Mouse (Mus musculus): Measurements from ENCODE around the gene Iqgap1. TPM values are rescaled to one million over a fixed set of nuclear protein-coding genes. Genes with fewer than 3 reads are reported as not detected.
"Not testable (repeated sequence)": the region's sequence is repeated elsewhere in the genome, so short reads cannot be mapped to it uniquely, and the experiment has no call there.

Iqgap1 gene
- polyA plus RNA-seq, 1 experiment from 2014 or later: 94.3 TPM

DNA sequence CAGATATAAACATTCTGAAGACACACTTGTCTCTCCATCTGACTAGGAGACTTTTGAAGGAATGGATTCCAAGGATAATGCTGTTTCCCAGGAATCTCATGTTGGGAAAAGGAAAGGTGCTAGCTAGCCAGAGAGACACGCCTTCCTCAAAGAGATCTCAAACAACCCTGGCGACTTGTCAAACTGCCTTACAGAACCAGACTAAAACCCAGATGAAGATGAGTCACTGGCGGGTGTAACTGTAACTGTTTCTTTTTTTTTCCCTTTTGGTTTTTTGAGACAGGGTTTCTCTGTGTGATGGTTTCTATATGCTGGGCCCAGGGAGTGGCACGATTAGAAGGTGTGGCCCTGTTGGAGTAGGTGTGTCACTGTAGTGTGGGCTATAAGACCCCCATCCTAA, 15.2 kb upstream of the Iqgap1 start:
- no peak for ATAC-seq (ENCODE audit: insufficient number of reproducible peaks, insufficient read depth, low FRiP score, low read depth)
- no peak overlapping the region for H3K9ac ChIP-seq (replicated peaks; ENCODE audit: low read depth, low read length)
- no peaks in the 10 kb centered on the region for H3K36me3 ChIP-seq (ENCODE audit: control insufficient read depth, insufficient read depth, low read length)
- WGBS: 70% methylated on average over 4 of the region's 4 CpGs
- no peaks in the 10 kb centered on the region for H3K27me3 ChIP-seq (ENCODE audit: control insufficient read depth, insufficient read depth, low read length)
- H3K4me2 ChIP-seq (replicated peaks; ENCODE audit: low read depth, low read length): no peak overlapping the region
- no peak overlapping the region for H3K27ac ChIP-seq (ENCODE audit: low read length)
- H3K4me3 ChIP-seq (ENCODE audit: low read depth, low read length): no peak overlapping the region
- H3K9me3 ChIP-seq (ENCODE audit: control insufficient read depth, low read depth, low read length): no peaks in the 10 kb centered on the region
- 0 out of 2 replicates have a peak, but pooled peaks cover 5% of the 10 kb centered on the region for H3K4me1 ChIP-seq (ENCODE audit: control insufficient read depth, insufficient read depth, low read length)

DNA sequence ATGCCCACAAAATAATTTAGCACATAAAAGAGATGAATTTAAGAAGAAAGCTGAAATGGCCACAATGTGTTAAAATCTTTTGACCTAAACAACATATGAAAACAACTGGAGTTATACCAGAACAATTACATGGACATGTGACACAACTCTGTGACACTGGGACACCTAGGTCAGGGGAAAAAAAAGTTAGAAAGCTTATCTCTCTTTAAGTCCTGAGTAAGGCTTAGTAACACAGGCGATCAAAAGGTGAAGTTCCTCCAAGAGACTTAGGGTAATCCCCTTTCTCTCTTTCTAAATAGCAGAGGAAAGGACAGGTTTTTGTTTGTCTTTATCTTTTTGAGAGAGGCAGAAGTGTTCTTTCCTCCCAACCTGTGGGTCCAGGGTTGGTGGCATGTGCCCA, 14.5 kb upstream of the Iqgap1 start:
- no peaks in the 10 kb centered on the region for H3K27me3 ChIP-seq (ENCODE audit: control insufficient read depth, insufficient read depth, low read length)
- H3K9me3 ChIP-seq (ENCODE audit: control insufficient read depth, low read depth, low read length): no peaks in the 10 kb centered on the region
- no peak overlapping the region for H3K4me3 ChIP-seq (ENCODE audit: low read depth, low read length)
- no peak overlapping the region for H3K27ac ChIP-seq (ENCODE audit: low read length)
- ATAC-seq (ENCODE audit: insufficient number of reproducible peaks, insufficient read depth, low FRiP score, low read depth): no peak
- no peak overlapping the region for H3K4me2 ChIP-seq (replicated peaks; ENCODE audit: low read depth, low read length)
- WGBS: 44% methylated on average over 1 of the region's 1 CpGs
- H3K9ac ChIP-seq (replicated peaks; ENCODE audit: low read depth, low read length): no peak overlapping the region
- H3K36me3 ChIP-seq (ENCODE audit: control insufficient read depth, insufficient read depth, low read length): no peaks in the 10 kb centered on the region
- H3K4me1 ChIP-seq (ENCODE audit: control insufficient read depth, insufficient read depth, low read length): 0 out of 2 replicates have a peak, but pooled peaks cover 5% of the 10 kb centered on the region

DNA sequence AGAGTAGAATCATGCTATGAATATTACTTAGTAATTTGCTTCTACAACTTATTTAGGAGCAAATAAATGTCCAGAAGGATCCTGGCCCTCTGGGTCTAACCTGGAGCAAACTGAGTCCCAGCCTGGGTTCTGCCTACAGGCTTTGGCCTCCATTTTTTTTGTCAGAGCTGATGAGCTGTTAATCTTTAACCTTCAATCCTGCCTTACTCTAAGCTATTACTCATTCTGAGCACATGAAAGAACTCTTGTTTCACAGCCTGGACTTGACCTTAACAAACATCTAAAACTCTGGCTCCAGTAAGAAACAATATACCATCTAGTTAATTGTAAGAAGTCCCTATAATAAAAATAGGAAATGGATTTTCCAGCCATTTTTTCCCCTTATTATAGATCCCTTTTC, 14.0 kb upstream of the Iqgap1 start:
- no peak for ATAC-seq (ENCODE audit: insufficient number of reproducible peaks, insufficient read depth, low FRiP score, low read depth)
- Histone ChIP-seq H3K9me3 (ENCODE audit: control insufficient read depth, low read depth, low read length) (no peaks in the 10 kb centered on the region), H3K27me3 (ENCODE audit: control insufficient read depth, insufficient read depth, low read length) (no peaks in the 10 kb centered on the region), H3K36me3 (ENCODE audit: control insufficient read depth, insufficient read depth, low read length) (no peaks in the 10 kb centered on the region), H3K9ac (replicated peaks; ENCODE audit: low read depth, low read length) (no peak overlapping the region), H3K27ac (ENCODE audit: low read length) (no peak overlapping the region), H3K4me2 (replicated peaks; ENCODE audit: low read depth, low read length) (no peak overlapping the region), H3K4me3 (ENCODE audit: low read depth, low read length) (no peak overlapping the region), H3K4me1 (ENCODE audit: control insufficient read depth, insufficient read depth, low read length) (0 out of 2 replicates have a peak, but pooled peaks cover 5% of the 10 kb centered on the region)

GRCm38 (mm10) chr7:80838247-80838646, 12.5 kb upstream of the Iqgap1 start:
- no peak overlapping the region for H3K4me2 ChIP-seq (replicated peaks; ENCODE audit: low read depth, low read length)
- H3K9me3 ChIP-seq (ENCODE audit: control insufficient read depth, low read depth, low read length): no peaks in the 10 kb centered on the region
- no peaks in the 10 kb centered on the region for H3K27me3 ChIP-seq (ENCODE audit: control insufficient read depth, insufficient read depth, low read length)
- ATAC-seq (ENCODE audit: insufficient number of reproducible peaks, insufficient read depth, low FRiP score, low read depth): no peak
- H3K4me1 ChIP-seq (ENCODE audit: control insufficient read depth, insufficient read depth, low read length): 0 out of 2 replicates have a peak, but pooled peaks cover 10% of the 10 kb centered on the region
- no peaks in the 10 kb centered on the region for H3K36me3 ChIP-seq (ENCODE audit: control insufficient read depth, insufficient read depth, low read length)
- H3K9ac ChIP-seq (replicated peaks; ENCODE audit: low read depth, low read length): no peak overlapping the region
- H3K27ac ChIP-seq (ENCODE audit: low read length): no peak overlapping the region
- no peak overlapping the region for H3K4me3 ChIP-seq (ENCODE audit: low read depth, low read length)
- WGBS: 52% methylated on average over 7 of the region's 7 CpGs

GRCm38 (mm10) chr7:80837736-80838135, 12.0 kb upstream of the Iqgap1 start:
- H3K4me3 ChIP-seq (ENCODE audit: low read depth, low read length): no peak overlapping the region
- H3K4me2 ChIP-seq (replicated peaks; ENCODE audit: low read depth, low read length): no peak overlapping the region
- no peaks in the 10 kb centered on the region for H3K36me3 ChIP-seq (ENCODE audit: control insufficient read depth, insufficient read depth, low read length)
- H3K27ac ChIP-seq (ENCODE audit: low read length): no peak overlapping the region
- no peak for ATAC-seq (ENCODE audit: insufficient number of reproducible peaks, insufficient read depth, low FRiP score, low read depth)
- 55% methylated on average over 9 of the region's 9 CpGs for WGBS
- no peak overlapping the region for H3K9ac ChIP-seq (replicated peaks; ENCODE audit: low read depth, low read length)
- H3K9me3 ChIP-seq (ENCODE audit: control insufficient read depth, low read depth, low read length): no peaks in the 10 kb centered on the region
- H3K27me3 ChIP-seq (ENCODE audit: control insufficient read depth, insufficient read depth, low read length): no peaks in the 10 kb centered on the region
- 0 out of 2 replicates have a peak, but pooled peaks cover 10% of the 10 kb centered on the region for H3K4me1 ChIP-seq (ENCODE audit: control insufficient read depth, insufficient read depth, low read length)

DNA sequence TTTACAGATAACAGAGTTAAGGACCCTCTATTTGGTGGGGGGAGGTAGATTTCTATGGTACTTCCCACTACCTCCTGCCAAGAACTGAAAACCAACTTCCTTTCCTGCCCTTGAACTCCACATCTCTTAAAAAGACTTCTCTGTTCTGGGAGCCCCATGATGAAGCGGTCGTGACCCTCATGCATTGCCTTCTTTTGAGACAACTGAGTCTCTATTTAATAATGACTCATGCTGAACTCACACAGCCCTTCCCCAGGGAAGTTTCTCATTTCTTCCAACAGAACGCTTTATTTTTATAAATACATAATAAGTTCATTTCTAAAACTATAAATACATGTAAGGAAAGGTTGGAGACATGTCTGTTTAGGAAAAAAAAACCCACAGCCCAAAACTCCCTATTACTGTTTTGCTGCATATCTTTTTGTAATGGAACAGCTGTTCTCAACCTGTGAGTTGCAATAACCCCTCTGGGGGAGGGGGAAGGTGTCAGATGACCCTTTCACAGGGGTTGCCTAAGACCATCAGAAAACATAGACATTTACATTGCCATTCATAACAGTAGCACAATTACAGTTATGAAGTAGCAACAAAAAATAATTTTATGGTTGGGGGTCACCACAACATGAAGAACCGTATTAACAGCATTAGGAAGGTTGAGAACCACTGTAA, 10.3 kb upstream of the Iqgap1 start:
- no peak overlapping the region for H3K4me3 ChIP-seq (ENCODE audit: low read depth, low read length)
- no peak for ATAC-seq (ENCODE audit: insufficient number of reproducible peaks, insufficient read depth, low FRiP score, low read depth)
- no peaks in the 10 kb centered on the region for H3K9me3 ChIP-seq (ENCODE audit: control insufficient read depth, low read depth, low read length)
- H3K27ac ChIP-seq (ENCODE audit: low read length): no peak overlapping the region
- no peaks in the 10 kb centered on the region for H3K27me3 ChIP-seq (ENCODE audit: control insufficient read depth, insufficient read depth, low read length)
- 0 out of 2 replicates have a peak, but pooled peaks cover 7% of the 10 kb centered on the region for H3K4me1 ChIP-seq (ENCODE audit: control insufficient read depth, insufficient read depth, low read length)
- no peaks in the 10 kb centered on the region for H3K36me3 ChIP-seq (ENCODE audit: control insufficient read depth, insufficient read depth, low read length)
- H3K4me2 ChIP-seq (replicated peaks; ENCODE audit: low read depth, low read length): no peak overlapping the region
- H3K9ac ChIP-seq (replicated peaks; ENCODE audit: low read depth, low read length): no peak overlapping the region
- 67% methylated on average over 4 of the region's 4 CpGs for WGBS

DNA sequence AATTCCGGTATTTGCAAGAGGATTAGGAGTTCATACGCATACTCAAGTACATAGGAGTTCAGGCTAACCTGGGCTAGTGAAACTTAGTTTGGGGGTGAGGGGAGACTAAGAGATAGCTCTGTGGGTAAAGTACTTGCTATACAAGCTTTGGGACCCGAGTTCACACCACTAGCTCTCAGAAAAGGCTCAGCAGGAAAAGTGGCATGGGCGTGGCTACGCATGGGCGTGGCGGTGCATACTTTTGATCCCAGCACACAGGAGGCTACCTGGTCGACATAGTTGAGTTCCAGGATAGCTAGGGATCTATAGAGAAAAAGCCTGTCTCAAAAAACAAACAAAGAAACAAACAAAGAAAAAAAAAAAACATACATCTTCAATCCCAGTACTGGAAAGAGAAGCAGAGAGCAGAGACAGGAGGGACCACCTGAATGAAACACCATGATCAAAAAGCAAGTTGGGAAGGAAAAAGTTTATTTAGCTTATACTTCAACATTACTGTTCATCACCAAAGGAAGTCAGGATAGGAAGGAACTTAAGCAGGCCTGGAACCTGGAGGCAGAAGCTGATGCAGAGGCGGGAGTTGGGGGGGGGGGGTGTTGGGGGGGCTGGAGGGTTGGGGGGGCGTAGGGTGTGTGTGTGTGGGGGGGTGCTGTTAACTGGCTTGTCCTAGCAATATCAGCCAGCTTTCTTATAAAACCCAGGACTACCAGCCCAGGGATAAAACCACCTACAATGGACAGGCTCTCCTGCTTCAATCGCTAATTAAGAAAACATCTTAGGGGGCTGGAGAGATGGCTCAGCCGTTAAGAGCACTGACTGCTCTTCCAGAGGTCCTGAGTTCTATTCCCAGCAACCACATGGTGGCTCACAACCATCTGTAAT, 8.1 kb upstream of the Iqgap1 start:
- H3K36me3 ChIP-seq (ENCODE audit: control insufficient read depth, insufficient read depth, low read length): no peaks in the 10 kb centered on the region
- ATAC-seq (ENCODE audit: insufficient number of reproducible peaks, insufficient read depth, low FRiP score, low read depth): no peak
- no peak overlapping the region for H3K27ac ChIP-seq (ENCODE audit: low read length)
- no peaks in the 10 kb centered on the region for H3K27me3 ChIP-seq (ENCODE audit: control insufficient read depth, insufficient read depth, low read length)
- H3K9me3 ChIP-seq (ENCODE audit: control insufficient read depth, low read depth, low read length): no peaks in the 10 kb centered on the region
- H3K4me2 ChIP-seq (replicated peaks; ENCODE audit: low read depth, low read length): no peak overlapping the region
- no peak overlapping the region for H3K9ac ChIP-seq (replicated peaks; ENCODE audit: low read depth, low read length)
- no peak overlapping the region for H3K4me3 ChIP-seq (ENCODE audit: low read depth, low read length)
- H3K4me1 ChIP-seq (ENCODE audit: control insufficient read depth, insufficient read depth, low read length): 0 out of 2 replicates have a peak, but pooled peaks cover 5% of the 10 kb centered on the region
- WGBS: 31% methylated on average over 12 of the region's 12 CpGs

DNA sequence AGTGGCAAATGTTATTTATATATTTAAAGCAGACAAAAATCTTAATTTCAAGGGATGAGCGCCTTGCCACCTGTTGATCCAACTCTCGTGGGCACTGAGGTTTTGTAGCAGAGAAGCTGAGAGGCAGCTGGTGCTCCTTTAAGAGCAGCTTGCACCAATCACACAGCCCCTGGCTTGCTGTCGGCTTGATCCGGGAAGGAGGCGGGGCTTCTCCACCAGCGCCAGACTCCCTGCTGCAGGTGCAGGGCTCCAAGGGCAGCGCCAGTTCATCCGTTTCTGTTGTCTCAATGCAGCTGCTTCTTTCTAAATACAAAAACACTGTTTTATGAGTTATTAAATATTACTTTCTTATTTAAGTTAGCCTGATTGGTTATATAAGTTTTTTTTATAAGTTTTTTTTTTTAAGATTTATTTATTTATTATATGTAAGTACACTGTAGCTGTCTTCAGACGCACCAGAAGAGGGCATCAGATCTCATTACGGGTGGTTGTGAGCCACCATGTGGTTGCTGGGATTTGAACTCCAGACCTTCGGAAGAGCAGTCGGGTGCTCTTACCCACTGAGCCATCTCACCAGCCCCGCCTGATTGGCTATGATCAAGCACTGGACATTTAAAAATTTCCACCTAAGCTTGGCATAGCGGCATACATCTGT, 7.3 kb upstream of the Iqgap1 start:
- not testable (repeated sequence) for H3K4me1 ChIP-seq (ENCODE audit: control insufficient read depth, insufficient read depth, low read length); H3K27ac ChIP-seq (ENCODE audit: low read length); H3K9ac ChIP-seq (replicated peaks; ENCODE audit: low read depth, low read length); H3K9me3 ChIP-seq (ENCODE audit: control insufficient read depth, low read depth, low read length); H3K4me2 ChIP-seq (replicated peaks; ENCODE audit: low read depth, low read length); H3K36me3 ChIP-seq (ENCODE audit: control insufficient read depth, insufficient read depth, low read length); H3K27me3 ChIP-seq (ENCODE audit: control insufficient read depth, insufficient read depth, low read length); H3K4me3 ChIP-seq (ENCODE audit: low read depth, low read length)
- peak; percentile 75; the same call in 1 of the 2 replicates for ATAC-seq (ENCODE audit: insufficient number of reproducible peaks, insufficient read depth, low FRiP score, low read depth)
- WGBS: 12% methylated on average over 13 of the region's 14 CpGs
